ENCODE assay signal across 10 mouse cellular contexts in the genomic region with DNA sequence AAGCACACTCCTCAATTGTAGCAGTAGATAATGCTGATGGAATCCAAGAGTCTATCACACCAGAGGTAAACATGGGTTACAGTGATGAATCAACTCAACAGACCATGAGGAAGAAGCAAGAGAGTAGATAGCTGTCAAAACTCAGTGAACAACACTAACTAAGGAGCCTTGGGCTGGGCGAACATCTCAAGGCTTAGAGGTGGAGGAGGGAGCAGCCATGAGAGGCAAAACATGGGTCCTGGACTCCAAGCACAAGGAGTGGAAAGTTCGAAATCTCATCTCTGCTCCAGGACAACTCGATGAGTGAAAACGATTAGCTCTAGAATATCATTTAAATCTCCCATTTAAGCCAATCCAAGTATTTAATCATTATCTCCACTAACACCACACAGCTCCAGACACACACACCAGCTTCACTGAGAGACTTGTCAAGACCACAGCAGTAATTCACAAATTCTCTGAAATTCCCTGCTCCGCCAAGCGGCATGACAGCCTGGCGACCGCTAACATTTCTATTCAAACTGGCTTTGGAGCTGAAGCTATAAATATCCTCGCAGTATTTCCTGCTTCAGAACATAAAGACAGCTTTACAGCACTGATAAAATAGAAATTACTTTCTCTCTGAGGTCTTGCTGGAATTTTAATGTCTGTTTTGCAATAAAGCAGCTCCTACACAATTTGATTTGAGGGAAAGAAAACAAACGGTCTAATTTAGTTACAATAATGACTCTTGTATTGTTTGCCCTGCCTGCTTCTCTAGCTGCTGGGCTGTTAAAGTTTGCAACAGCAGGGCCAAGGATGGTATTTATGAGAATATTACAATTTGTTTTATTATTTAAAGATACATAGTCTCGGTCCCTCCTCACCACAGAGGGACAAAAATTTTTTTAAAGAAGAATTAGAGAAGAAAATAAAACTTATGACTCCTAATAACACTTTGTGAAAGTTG.
A peak's percentile ranks its signal among the peaks of the same experiment; 100 is the strongest.
DNase-seq lines count a peak whose midpoint lies in the region; ATAC-seq and TF ChIP-seq lines count a peak whose summit lies in the region.
"Had no signal": no experiment of that assay in that cellular context is flagged by ENCODE, and none has a peak within 500 bp of the region (broad histone marks: within the 10 kb centered on the region; RNA-seq: fewer than 3 reads in every experiment).

No protein-coding gene starts in this region.

- 0 out of 2 replicates have a peak overlapping the region, but pooled peaks have one; percentile 25 for H3K27ac ChIP-seq in hindbrain, embryonic 15.5 days (replicated peaks)
- H3K27ac ChIP-seq in hindbrain, embryonic 11.5 days (ENCODE audit: low read depth, low read length): no peak overlapping the region
- H3K27ac ChIP-seq in lung, postnatal 0 days (ENCODE audit: low read length): no peak overlapping the region
- peak overlapping the region; percentile 59 for H3K27ac ChIP-seq in forebrain, embryonic 16.5 days (ENCODE audit: low read length)
- 0 out of 2 replicates have a peak overlapping the region, but pooled peaks have one; percentile 24 for H3K27ac ChIP-seq in neural tube, embryonic 14.5 days (ENCODE audit: low read depth, low read length)
- H3K27ac ChIP-seq in cerebellum, adult 2 months (ENCODE audit: insufficient read depth, low read length): no peak overlapping the region
- H3K27ac ChIP-seq: gastrocnemius, adult 2 months had no signal

- H3K9ac ChIP-seq in hindbrain, embryonic 15.5 days: no peak overlapping the region
- H3K9ac ChIP-seq in hindbrain, embryonic 11.5 days (ENCODE audit: low read depth, low read length): no peak overlapping the region
- H3K9ac ChIP-seq in lung, postnatal 0 days (replicated peaks; ENCODE audit: low read depth): no peak overlapping the region
- H3K9ac ChIP-seq in forebrain, embryonic 16.5 days (replicated peaks; ENCODE audit: low read depth, low read length): no peak overlapping the region
- no peak overlapping the region for H3K9ac ChIP-seq in neural tube, embryonic 14.5 days (replicated peaks; ENCODE audit: low read depth, low read length)

- no peaks in the 10 kb centered on the region for H3K36me3 ChIP-seq in hindbrain, embryonic 15.5 days
- H3K36me3 ChIP-seq in hindbrain, embryonic 11.5 days (ENCODE audit: control insufficient read depth, insufficient read depth, low read length): no peaks in the 10 kb centered on the region
- H3K36me3 ChIP-seq in lung, postnatal 0 days (ENCODE audit: insufficient read depth, low read length): no peaks in the 10 kb centered on the region
- H3K36me3 ChIP-seq in forebrain, embryonic 16.5 days (ENCODE audit: control insufficient read depth, insufficient read depth): no peaks in the 10 kb centered on the region
- H3K36me3 ChIP-seq in neural tube, embryonic 14.5 days (ENCODE audit: control insufficient read depth, insufficient read depth, low read length): no peaks in the 10 kb centered on the region
- H3K36me3 ChIP-seq: G1E had no signal

- H3K27me3 ChIP-seq in hindbrain, embryonic 15.5 days: no peaks in the 10 kb centered on the region
- H3K27me3 ChIP-seq in hindbrain, embryonic 11.5 days (ENCODE audit: control insufficient read depth, insufficient read depth, low read length): no peaks in the 10 kb centered on the region
- no peaks in the 10 kb centered on the region for H3K27me3 ChIP-seq in lung, postnatal 0 days (replicated peaks; ENCODE audit: insufficient read depth, low read length)
- H3K27me3 ChIP-seq in forebrain, embryonic 16.5 days (replicated peaks; ENCODE audit: control insufficient read depth, insufficient read depth, low read length): no peaks in the 10 kb centered on the region
- no peaks in the 10 kb centered on the region for H3K27me3 ChIP-seq in neural tube, embryonic 14.5 days (ENCODE audit: control insufficient read depth, insufficient read depth, low read length)
- H3K27me3 ChIP-seq in cerebellum, adult 2 months (ENCODE audit: control insufficient read depth, insufficient read depth, low read length): no peaks in the 10 kb centered on the region

- no peaks in the 10 kb centered on the region for H3K9me3 ChIP-seq in hindbrain, embryonic 15.5 days
- H3K9me3 ChIP-seq in hindbrain, embryonic 11.5 days (ENCODE audit: control insufficient read depth, low read length): no peaks in the 10 kb centered on the region
- no peaks in the 10 kb centered on the region for H3K9me3 ChIP-seq in lung, postnatal 0 days (ENCODE audit: low read length)
- no peaks in the 10 kb centered on the region for H3K9me3 ChIP-seq in forebrain, embryonic 16.5 days (ENCODE audit: control insufficient read depth, low read length)
- no peaks in the 10 kb centered on the region for H3K9me3 ChIP-seq in neural tube, embryonic 14.5 days (ENCODE audit: control insufficient read depth, low read length)
- H3K9me3 ChIP-seq: G1E had no signal

- H3K4me2 ChIP-seq in hindbrain, embryonic 15.5 days: no peak overlapping the region
- no peak overlapping the region for H3K4me2 ChIP-seq in hindbrain, embryonic 11.5 days (replicated peaks; ENCODE audit: low read depth, low read length)
- H3K4me2 ChIP-seq in lung, postnatal 0 days (replicated peaks; ENCODE audit: low read depth, low read length): no peak overlapping the region
- H3K4me2 ChIP-seq in forebrain, embryonic 16.5 days (ENCODE audit: low read length): no peak overlapping the region
- H3K4me2 ChIP-seq in neural tube, embryonic 14.5 days (ENCODE audit: low read depth, low read length): no peak overlapping the region

- no peak for ATAC-seq in hindbrain, embryonic 15.5 days (ENCODE audit: low FRiP score, low read depth)
- no peak for ATAC-seq in hindbrain, embryonic 11.5 days (ENCODE audit: low FRiP score)
- ATAC-seq in lung, postnatal 0 days: no peak
- peak; percentile 54; the same call in 1 of the 2 replicates for ATAC-seq in forebrain, embryonic 16.5 days
- ATAC-seq in neural tube, embryonic 14.5 days (ENCODE audit: low read depth): peak; percentile 61

- no peak for TF ChIP-seq POLR2A in lung, adult 2 months (IDR thresholded peaks at IDR 0.05; ENCODE audit: borderline replicate concordance, extremely low read depth, low read depth, low read length)
- no peak for TF ChIP-seq POLR2A in cerebellum, adult 2 months (IDR thresholded peaks at IDR 0.05; ENCODE audit: borderline replicate concordance, insufficient read depth, low read length)

- no peak for TF ChIP-seq CTCF in lung, postnatal 0 days (IDR thresholded peaks at IDR 0.05)
- no peak for TF ChIP-seq CTCF in lung, adult 2 months (IDR thresholded peaks at IDR 0.05; ENCODE audit: insufficient read depth, low read length)
- TF ChIP-seq CTCF in cerebellum, adult 2 months (IDR thresholded peaks at IDR 0.05; ENCODE audit: borderline replicate concordance, insufficient read depth, low read depth, low read length): no peak

- no peak for DNase-seq in hindbrain, embryonic 11.5 days (ENCODE audit: low spot score)
- DNase-seq in lung, postnatal 0 days (ENCODE audit: low spot score): peak; percentile 17
- DNase-seq in lung, adult 2 months: no peak
- no peak for DNase-seq in adrenal gland, adult 8-10 months
- no peak for DNase-seq in cerebellum, adult 2 months
- DNase-seq: gastrocnemius, adult 2 months had no signal

- no peak overlapping the region for H3K4me3 ChIP-seq in hindbrain, embryonic 15.5 days
- H3K4me3 ChIP-seq in hindbrain, embryonic 11.5 days (ENCODE audit: low read depth, low read length): no peak overlapping the region
- no peak overlapping the region for H3K4me3 ChIP-seq in lung, postnatal 0 days (ENCODE audit: low read depth, low read length)
- H3K4me3 ChIP-seq in lung, adult 2 months (replicated peaks; ENCODE audit: extremely low read depth, low read depth, low read length): no peak overlapping the region
- no peak overlapping the region for H3K4me3 ChIP-seq in forebrain, embryonic 16.5 days (replicated peaks; ENCODE audit: low read length)
- no peak overlapping the region for H3K4me3 ChIP-seq in neural tube, embryonic 14.5 days (ENCODE audit: low read depth, low read length)
- H3K4me3 ChIP-seq in cerebellum, adult 2 months (replicated peaks; ENCODE audit: insufficient read depth, low read depth, low read length): no peak overlapping the region
- H3K4me3 ChIP-seq: gastrocnemius, adult 2 months had no signal

- TF ChIP-seq EP300 in lung, postnatal 0 days (IDR thresholded peaks at IDR 0.05): no peak

- 61% methylated on average over 11 of the region's 11 CpGs for WGBS in hindbrain, embryonic 15.5 days
- WGBS in hindbrain, embryonic 11.5 days: 87% methylated on average over 11 of the region's 11 CpGs
- 44% methylated on average over 11 of the region's 11 CpGs for WGBS in lung, postnatal 0 days
- 44% methylated on average over 11 of the region's 11 CpGs for WGBS in lung, adult 2 months
- 37% methylated on average over 11 of the region's 11 CpGs for WGBS in forebrain, embryonic 16.5 days
- 16% methylated on average over 11 of the region's 11 CpGs for whole genome bisulfite sequencing in neural tube, embryonic 14.5 days
- WGBS in cerebellum, adult 2 months: 73% methylated on average over 11 of the region's 11 CpGs

- H3K4me1 ChIP-seq in hindbrain, embryonic 15.5 days (replicated peaks): no peaks in the 10 kb centered on the region
- H3K4me1 ChIP-seq in hindbrain, embryonic 11.5 days (replicated peaks; ENCODE audit: control insufficient read depth, insufficient read depth, low read length): no peaks in the 10 kb centered on the region
- no peaks in the 10 kb centered on the region for H3K4me1 ChIP-seq in lung, postnatal 0 days (ENCODE audit: insufficient read depth, low read depth, low read length)
- no peaks in the 10 kb centered on the region for H3K4me1 ChIP-seq in lung, adult 2 months (ENCODE audit: control insufficient read depth, insufficient read depth, low read length)
- 0 out of 2 replicates have a peak, but pooled peaks cover 6% of the 10 kb centered on the region for H3K4me1 ChIP-seq in forebrain, embryonic 16.5 days (replicated peaks; ENCODE audit: control insufficient read depth, insufficient read depth, low read length)
- H3K4me1 ChIP-seq in neural tube, embryonic 14.5 days (ENCODE audit: control insufficient read depth, insufficient read depth, low read length): peaks cover 6% of the 10 kb centered on the region; the same call in 1 of the 2 replicates
- no peaks in the 10 kb centered on the region for H3K4me1 ChIP-seq in cerebellum, adult 2 months (ENCODE audit: control insufficient read depth, insufficient read depth, low read length)

Comparison
In these comparisons a context has a peak if more than half of its experiments do, and no peak if none do; other contexts are left out.
1. H3K27ac ChIP-seq: peak in hindbrain, embryonic 15.5 days (single experiment), forebrain, embryonic 16.5 days (single experiment) and neural tube, embryonic 14.5 days (single experiment); none in hindbrain, embryonic 11.5 days (single experiment), lung, postnatal 0 days (single experiment) and cerebellum, adult 2 months (single experiment).
2. ATAC-seq: peak in forebrain, embryonic 16.5 days (single experiment) and neural tube, embryonic 14.5 days (single experiment); none in hindbrain, embryonic 15.5 days (single experiment), hindbrain, embryonic 11.5 days (single experiment) and lung, postnatal 0 days (single experiment).